Mouse (Mus musculus) forebrain, embryonic 11.5 days (tissue): Measurements from ENCODE around the gene Shf. TPM values are rescaled to one million over a fixed set of nuclear protein-coding genes. Genes with fewer than 3 reads are reported as not detected.
A peak's percentile ranks its signal among the peaks of the same experiment; 100 is the strongest.
"Not testable (repeated sequence)": the region's sequence is repeated elsewhere in the genome, so short reads cannot be mapped to it uniquely, and the experiment has no call there.

Source experiments
- ATAC-seq: fragments of 200-750 bp; cut with Nextera tagmentation; replicated peaks from 2 replicates; pipeline ENCODE4 v1.8.0; 2017; ENCODE audit warnings: moderate TSS enrichment; ENCODE audit not compliant: low FRiP score
- DNase-seq: peaks from one replicate; pipeline ENCODE4 v3.0.0-alpha.2; 2017; ENCODE audit warnings: low spot score
- H3K27ac ChIP-seq: fragments of 300-500 bp; sonication (generic); 2 replicates; pipeline ENCODE4 v1.5.1; 2014; ENCODE audit warnings: low read depth, low read length
- H3K27me3 ChIP-seq: fragments of 300-500 bp; sonication (generic); 2 replicates; pipeline ENCODE4 v1.6.1; 2014; ENCODE audit warnings: mild to moderate bottlenecking, low read length, mixed read lengths; ENCODE audit not compliant: control insufficient read depth, insufficient read depth
- H3K36me3 ChIP-seq: fragments of 300-500 bp; sonication (generic); 2 replicates; pipeline ENCODE4 v1.6.1; 2014; ENCODE audit warnings: mild to moderate bottlenecking, low read length, moderate library complexity, mixed read lengths; ENCODE audit not compliant: control insufficient read depth, insufficient read depth
- H3K4me1 ChIP-seq: fragments of 300-500 bp; sonication (generic); replicated peaks from 2 replicates; pipeline ENCODE4 v1.6.1; 2014; ENCODE audit warnings: low read length, mixed read lengths; ENCODE audit not compliant: control insufficient read depth, insufficient read depth
- H3K4me2 ChIP-seq: fragments of 300-500 bp; sonication (generic); 2 replicates; pipeline ENCODE4 v1.6.1; 2014; ENCODE audit warnings: low read depth, mild to moderate bottlenecking, low read length, moderate library complexity, mixed read lengths; ENCODE audit not compliant: severe bottlenecking
- H3K4me3 ChIP-seq: fragments of 300-500 bp; sonication (generic); 2 replicates; pipeline ENCODE4 v1.5.1; 2014; ENCODE audit warnings: low read depth, low read length
- H3K9ac ChIP-seq: fragments of 300-500 bp; sonication (generic); 2 replicates; pipeline ENCODE4 v1.6.1; 2014; ENCODE audit warnings: low read length
- H3K9me3 ChIP-seq: fragments of 300-500 bp; sonication (generic); 2 replicates; pipeline ENCODE4 v1.6.1; 2016; ENCODE audit warnings: low read length, mixed read lengths; ENCODE audit not compliant: control insufficient read depth
- WGBS: fragments of 180-500 bp; shearing (Covaris S2); extraction: QIAGEN DNeasy Blood & Tissue Kit; methylation state at CpG from one replicate; pipeline ENCODE4 v1.1.7; 2014; 5-methylcytosine and 5-hydroxymethylcytosine counted together
- polyA plus RNA-seq: library from polyadenylated mRNA; unstranded; fragments of >200 nt; fragmentation: Nextera tagmentation; extraction: Ambion mirVana; gene quantifications from 2 replicates; pipeline ENCODE4 v1.2.1, GENCODE M21; 2014

The Shf gene
- polyA plus RNA-seq, 1 experiment from 2014 or later = 5.2 TPM

GRCm38 (mm10) chr2:122347257-122347656 lies 21.7 kb downstream of the Shf start:
- ATAC-seq (no peak), DNase-seq (peak; percentile 58)
- no peak overlapping the region for H3K4me3 ChIP-seq
- no peaks in the 10 kb centered on the region for H3K9me3 ChIP-seq
- peaks cover 21% of the 10 kb centered on the region for H3K4me1 ChIP-seq
- WGBS = 96% methylated on average over 3 of the region's 3 CpGs
- no peaks in the 10 kb centered on the region for H3K36me3 ChIP-seq
- H3K9ac ChIP-seq = no peak overlapping the region
- H3K4me2 ChIP-seq = no peak overlapping the region
- no peaks in the 10 kb centered on the region for H3K27me3 ChIP-seq
- no peak overlapping the region for H3K27ac ChIP-seq

- H3K36me3 ChIP-seq, H3K4me3 ChIP-seq, H3K27me3 ChIP-seq, H3K9me3 ChIP-seq, ATAC-seq, H3K27ac ChIP-seq, DNase-seq, H3K9ac ChIP-seq, H3K4me2 ChIP-seq: not testable (repeated sequence)
- H3K4me1 ChIP-seq = peaks cover 11% of the 10 kb centered on the region; the same call in 1 of the 2 replicates
- 89% methylated on average over 6 of the region's 6 CpGs for WGBS
Observed at GRCm38 (mm10) chr2:122346164-122346563, 22.8 kb downstream of the Shf start.

- no peak overlapping the region for H3K27ac ChIP-seq
- 82% methylated on average over 6 of the region's 6 CpGs for WGBS
- H3K4me1 ChIP-seq = peaks cover 8% of the 10 kb centered on the region; the same call in 1 of the 2 replicates
- H3K4me3 ChIP-seq = no peak overlapping the region
- no peak for DNase-seq
- H3K27me3 ChIP-seq = no peaks in the 10 kb centered on the region
- H3K9me3 ChIP-seq = no peaks in the 10 kb centered on the region
- no peaks in the 10 kb centered on the region for H3K36me3 ChIP-seq
- ATAC-seq = no peak
- no peak overlapping the region for H3K9ac ChIP-seq
- H3K4me2 ChIP-seq = no peak overlapping the region
Observed at GRCm38 (mm10) chr2:122345106-122345893, 23.7 kb downstream of the Shf start.

- H3K4me3 ChIP-seq = no peak overlapping the region
- DNase-seq = no peak
- H3K9ac ChIP-seq = no peak overlapping the region
- ATAC-seq = no peak
- no peaks in the 10 kb centered on the region for H3K27me3 ChIP-seq
- 60% methylated on average over 21 of the region's 21 CpGs for WGBS
- no peaks in the 10 kb centered on the region for H3K9me3 ChIP-seq
- no peaks in the 10 kb centered on the region for H3K36me3 ChIP-seq
- H3K4me1 ChIP-seq = no peaks in the 10 kb centered on the region
- no peak overlapping the region for H3K27ac ChIP-seq
- no peak overlapping the region for H3K4me2 ChIP-seq
Observed at GRCm38 (mm10) chr2:122337291-122337690, 31.7 kb downstream of the Shf start.

- Histone ChIP-seq H3K4me2 (no peak overlapping the region), H3K9ac (no peak overlapping the region), H3K9me3 (no peaks in the 10 kb centered on the region), H3K36me3 (no peaks in the 10 kb centered on the region), H3K4me1 (no peaks in the 10 kb centered on the region), H3K27ac (no peak overlapping the region), H3K27me3 (no peaks in the 10 kb centered on the region), H3K4me3 (no peak overlapping the region)
- ATAC-seq (no peak), DNase-seq (no peak)
- WGBS = 78% methylated on average over 3 of the region's 3 CpGs
Observed at GRCm38 (mm10) chr2:122334170-122334569, 34.8 kb downstream of the Shf start.

- H3K27me3 ChIP-seq = no peaks in the 10 kb centered on the region
- WGBS = 89% methylated on average over 3 of the region's 3 CpGs
- H3K4me1 ChIP-seq = no peaks in the 10 kb centered on the region
- H3K9ac ChIP-seq = no peak overlapping the region
- H3K9me3 ChIP-seq = no peaks in the 10 kb centered on the region
- H3K4me2 ChIP-seq = no peak overlapping the region
- DNase-seq = no peak
- H3K4me3 ChIP-seq = no peak overlapping the region
- ATAC-seq = no peak
- no peak overlapping the region for H3K27ac ChIP-seq
- no peaks in the 10 kb centered on the region for H3K36me3 ChIP-seq
Observed at GRCm38 (mm10) chr2:122332222-122332621, 36.7 kb downstream of the Shf start.

- H3K4me2 ChIP-seq, H3K27me3 ChIP-seq, H3K9ac ChIP-seq, ATAC-seq, H3K4me1 ChIP-seq, DNase-seq, H3K4me3 ChIP-seq, H3K27ac ChIP-seq, H3K36me3 ChIP-seq, H3K9me3 ChIP-seq: not testable (repeated sequence)
- WGBS = 92% methylated on average over 4 of the region's 6 CpGs
Observed at GRCm38 (mm10) chr2:122330317-122330716, 38.6 kb downstream of the Shf start.

GRCm38 (mm10) chr2:122327986-122328385 lies 41.0 kb downstream of the Shf start:
- Histone ChIP-seq H3K9me3 (no peaks in the 10 kb centered on the region), H3K9ac (no peak overlapping the region), H3K4me1 (no peaks in the 10 kb centered on the region), H3K4me3 (no peak overlapping the region), H3K27me3 (no peaks in the 10 kb centered on the region), H3K4me2 (no peak overlapping the region), H3K27ac (no peak overlapping the region), H3K36me3 (no peaks in the 10 kb centered on the region)
- DNase-seq = no peak
- ATAC-seq = no peak
- WGBS = 78% methylated on average over 3 of the region's 3 CpGs

GRCm38 (mm10) chr2:122325361-122325760 lies 43.6 kb downstream of the Shf start:
- WGBS = 78% methylated on average over 2 of the region's 2 CpGs
- Histone ChIP-seq H3K36me3 (no peaks in the 10 kb centered on the region), H3K4me3 (no peak overlapping the region), H3K9me3 (no peaks in the 10 kb centered on the region), H3K9ac (no peak overlapping the region), H3K4me2 (no peak overlapping the region), H3K4me1 (no peaks in the 10 kb centered on the region), H3K27ac (no peak overlapping the region), H3K27me3 (no peaks in the 10 kb centered on the region)
- DNase-seq (no peak), ATAC-seq (no peak)
